Mouse (Mus musculus) heart, postnatal 0 days (tissue): ENCODE results near the gene Cog2.

Source experiments
- CTCF ChIP-seq: IDR thresholded peaks from 2 replicates; pipeline ENCODE4 v1.5.1; 2016; ENCODE audit warnings: antibody characterized with exemption, control low read depth, low read depth
- EP300 ChIP-seq: IDR thresholded peaks from 2 replicates; pipeline ENCODE4 v1.6.1; 2016; ENCODE audit warnings: antibody characterized with exemption, low read depth

GRCm38 (mm10) chr8:124540906-124541305 lies 20.3 kb downstream of the Cog2 start:
- TF ChIP-seq CTCF (no peak), EP300 (no peak)
